Mouse (Mus musculus) limb, embryonic 14.5 days (tissue): ENCODE data around the gene Tmem132c. TPM values are rescaled to one million over a fixed set of nuclear protein-coding genes. Genes with fewer than 3 reads are reported as not detected.

Source experiments
- ATAC-seq: fragments of 200-750 bp; cut with Nextera tagmentation; 2 replicates; pipeline ENCODE4 v1.8.0; 2017; ENCODE audit warnings: low read depth, moderate number of reproducible peaks, moderate TSS enrichment; ENCODE audit not compliant: low FRiP score
- DNase-seq: peaks from one replicate; pipeline ENCODE4 v3.0.0-alpha.2; 2015; ENCODE audit warnings: low spot score
- H3K27ac ChIP-seq: fragments of 300-500 bp; sonication (generic); replicated peaks from 2 replicates; pipeline ENCODE4 v1.5.1; 2014; ENCODE audit warnings: low read depth, mild to moderate bottlenecking, low read length, moderate library complexity, mixed read lengths
- H3K27me3 ChIP-seq: fragments of 300-500 bp; sonication (generic); 2 replicates; pipeline ENCODE4 v1.6.1; 2014; ENCODE audit warnings: low read length, mixed read lengths; ENCODE audit not compliant: control insufficient read depth, insufficient read depth
- H3K36me3 ChIP-seq: fragments of 300-500 bp; sonication (generic); 2 replicates; pipeline ENCODE4 v1.6.1; 2014; ENCODE audit warnings: mild to moderate bottlenecking, low read length, moderate library complexity, mixed read lengths; ENCODE audit not compliant: control insufficient read depth, insufficient read depth
- H3K4me1 ChIP-seq: fragments of 300-500 bp; sonication (generic); 2 replicates; pipeline ENCODE4 v1.6.1; 2014; ENCODE audit warnings: antibody characterized with exemption, low read length, mixed read lengths; ENCODE audit not compliant: control insufficient read depth, insufficient read depth
- H3K4me2 ChIP-seq: fragments of 300-500 bp; sonication (generic); replicated peaks from 2 replicates; pipeline ENCODE4 v1.6.1; 2014; ENCODE audit warnings: low read depth, mild to moderate bottlenecking, low read length, moderate library complexity; ENCODE audit not compliant: severe bottlenecking
- H3K4me3 ChIP-seq: fragments of 300-500 bp; sonication (generic); replicated peaks from 2 replicates; pipeline ENCODE4 v1.5.1; 2014; ENCODE audit warnings: low read length
- H3K9ac ChIP-seq: fragments of 300-500 bp; sonication (generic); 2 replicates; pipeline ENCODE4 v1.6.1; 2014; ENCODE audit warnings: mild to moderate bottlenecking, low read depth, low read length, moderate library complexity; ENCODE audit not compliant: severe bottlenecking
- H3K9me3 ChIP-seq: fragments of 300-500 bp; sonication (generic); 2 replicates; pipeline ENCODE4 v1.6.1; 2016; ENCODE audit warnings: low read length; ENCODE audit not compliant: control insufficient read depth
- POLR2A ChIP-seq: fragments of 200-500 bp; IDR thresholded peaks from 2 replicates; pipeline ENCODE4 v1.8.0; 2012; ENCODE audit warnings: inconsistent platforms, mild to moderate bottlenecking, moderate library complexity, borderline replicate concordance; ENCODE audit not compliant: insufficient read depth, insufficient read length; ENCODE audit errors: extremely low read depth
- WGBS: fragments of 180-500 bp; shearing (Covaris S2); extraction: QIAGEN DNeasy Blood & Tissue Kit; methylation state at CpG from one replicate; pipeline ENCODE4 v1.1.7; 2014; 5-methylcytosine and 5-hydroxymethylcytosine counted together
- polyA plus RNA-seq, 2 experiments: library from polyadenylated mRNA; depleted of rRNA in 1 of 2; stranded (reverse) in 1 of 2; unstranded in 1 of 2; fragments of >200 nt; fragmentation: Nextera tagmentation in 1 of 2; extraction: Ambion mirVana in 1 of 2; gene quantifications; 2 replicates each; pipeline versions ENCODE4 v1.2.1 to v1.2.3; 2012 to 2014

Tmem132c gene
- polyA plus RNA-seq, 2 experiments = 27.2 to 33.2 TPM

GRCm38 (mm10) chr5:127291581-127291980 is 50.0 kb downstream of the Tmem132c start:
- Histone ChIP-seq H3K9ac (no peak overlapping the region), H3K27ac (no peak overlapping the region), H3K4me1 (peaks cover 17% of the 10 kb centered on the region), H3K36me3 (no peaks in the 10 kb centered on the region), H3K4me2 (no peak overlapping the region), H3K9me3 (no peaks in the 10 kb centered on the region; the same call in 1 of the 2 replicates), H3K4me3 (no peak overlapping the region), H3K27me3 (no peaks in the 10 kb centered on the region)
- DNase-seq = no peak
- 65% methylated on average over 7 of the region's 7 CpGs for WGBS
- TF ChIP-seq POLR2A = no peak
- ATAC-seq = no peak

GRCm38 (mm10) chr5:127293698-127294097 is 52.1 kb downstream of the Tmem132c start:
- DNase-seq (no peak), ATAC-seq (no peak)
- Histone ChIP-seq H3K4me1 (peaks cover 27% of the 10 kb centered on the region), H3K27ac (no peak overlapping the region), H3K4me3 (no peak overlapping the region), H3K27me3 (no peaks in the 10 kb centered on the region), H3K36me3 (no peaks in the 10 kb centered on the region), H3K9ac (no peak overlapping the region), H3K4me2 (no peak overlapping the region), H3K9me3 (no peaks in the 10 kb centered on the region; the same call in 1 of the 2 replicates)
- no peak for TF ChIP-seq POLR2A
- 35% methylated on average over 3 of the region's 3 CpGs for WGBS

GRCm38 (mm10) chr5:127297461-127297860 is 55.9 kb downstream of the Tmem132c start:
- no peak for TF ChIP-seq POLR2A
- H3K4me3 ChIP-seq = no peak overlapping the region
- WGBS = 31% methylated on average over 5 of the region's 5 CpGs
- DNase-seq (no peak), ATAC-seq (no peak)
- H3K27me3 ChIP-seq = no peaks in the 10 kb centered on the region
- H3K9ac ChIP-seq = no peak overlapping the region
- H3K4me1 ChIP-seq = peaks cover 30% of the 10 kb centered on the region
- H3K9me3 ChIP-seq = no peaks in the 10 kb centered on the region
- H3K27ac ChIP-seq = no peak overlapping the region
- H3K36me3 ChIP-seq = no peaks in the 10 kb centered on the region
- no peak overlapping the region for H3K4me2 ChIP-seq

DNA sequence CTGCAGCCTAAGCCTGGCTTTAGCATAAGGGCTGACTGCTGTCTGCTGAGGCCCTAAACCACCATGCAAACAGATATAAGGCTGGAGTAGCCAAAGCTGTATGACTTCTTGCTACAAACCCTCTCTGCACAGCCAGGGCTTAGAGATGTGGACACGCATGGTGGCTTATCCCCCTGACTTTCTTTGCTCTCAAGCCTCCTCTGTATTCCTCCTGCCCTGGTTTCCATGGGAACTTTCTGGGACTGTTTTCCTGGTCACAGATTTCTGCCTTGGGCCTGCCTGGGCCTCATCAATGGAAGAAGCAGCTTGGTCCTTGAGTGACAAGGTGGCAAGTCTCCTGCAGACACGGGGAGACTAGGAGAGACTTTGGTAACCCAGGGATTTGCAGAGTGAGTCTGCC is 56.5 kb downstream of the Tmem132c start:
- Histone ChIP-seq H3K4me2 (no peak overlapping the region), H3K36me3 (no peaks in the 10 kb centered on the region), H3K9ac (no peak overlapping the region), H3K27me3 (no peaks in the 10 kb centered on the region), H3K4me1 (peaks cover 30% of the 10 kb centered on the region), H3K27ac (no peak overlapping the region), H3K4me3 (no peak overlapping the region), H3K9me3 (no peaks in the 10 kb centered on the region)
- no peak for TF ChIP-seq POLR2A
- ATAC-seq (no peak), DNase-seq (no peak)
- 50% methylated on average over 2 of the region's 2 CpGs for WGBS

DNA sequence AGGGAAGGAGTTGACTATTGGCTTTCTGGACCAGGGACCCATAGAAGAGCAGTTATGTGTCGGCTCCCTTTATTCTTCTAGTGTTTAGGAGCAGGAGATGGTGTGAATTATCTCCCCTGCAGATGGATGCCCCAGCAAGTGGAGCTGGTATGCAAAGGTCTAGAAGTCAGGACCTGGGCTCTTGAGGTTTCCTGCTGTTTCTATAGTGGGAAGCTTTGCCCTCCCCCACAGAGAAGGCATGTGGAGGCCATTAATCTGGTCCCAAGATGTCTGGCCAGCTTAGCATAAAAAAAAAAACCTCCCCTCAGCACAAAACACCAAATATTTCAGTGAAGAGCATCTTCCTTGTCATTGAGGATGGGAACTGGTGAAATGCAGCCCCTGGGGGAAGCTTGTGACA is 57.4 kb downstream of the Tmem132c start:
- no peaks in the 10 kb centered on the region for H3K36me3 ChIP-seq
- H3K27ac ChIP-seq = no peak overlapping the region
- DNase-seq (no peak), ATAC-seq (no peak)
- WGBS = 25% methylated on average over 1 of the region's 1 CpGs
- TF ChIP-seq POLR2A = no peak
- H3K9me3 ChIP-seq = no peaks in the 10 kb centered on the region
- H3K4me1 ChIP-seq = peaks cover 30% of the 10 kb centered on the region
- no peaks in the 10 kb centered on the region for H3K27me3 ChIP-seq
- H3K4me2 ChIP-seq = no peak overlapping the region
- H3K4me3 ChIP-seq = no peak overlapping the region
- H3K9ac ChIP-seq = no peak overlapping the region
